Mouse (Mus musculus) lung, adult 2 months (tissue): ENCODE data around the gene Ctbp2. TPM values are rescaled to one million over a fixed set of nuclear protein-coding genes. Genes with fewer than 3 reads are reported as not detected.
"Not testable (repeated sequence)": the region's sequence is repeated elsewhere in the genome, so short reads cannot be mapped to it uniquely, and the experiment has no call there.

Experiments
- DNase-seq: peaks from one replicate; pipeline ENCODE4 v3.0.0; 2022
- H3K4me1 ChIP-seq: fragments of 200-500 bp; 2 replicates; pipeline ENCODE4 v1.6.1; 2011; ENCODE audit warnings: low read length; ENCODE audit not compliant: control insufficient read depth, insufficient read depth
- H3K4me3 ChIP-seq: fragments of 200-500 bp; replicated peaks from 2 replicates; pipeline ENCODE3; 2011; ENCODE audit warnings: low read depth, mild to moderate bottlenecking, control low read depth, low read length; ENCODE audit errors: extremely low read depth
- CTCF ChIP-seq: fragments of 200-500 bp; IDR thresholded peaks from 2 replicates; pipeline ENCODE4 v1.5.1; 2011; ENCODE audit warnings: mild to moderate bottlenecking, low read length, control low read depth; ENCODE audit not compliant: insufficient read depth
- POLR2A ChIP-seq: fragments of 200-500 bp; IDR thresholded peaks from 2 replicates; pipeline ENCODE4 v1.6.1; 2011; ENCODE audit warnings: low read depth, mild to moderate bottlenecking, control low read depth, low read length, borderline replicate concordance; ENCODE audit errors: extremely low read depth
- WGBS: fragments of 180-500 bp; shearing (Covaris S2); methylation state at CpG from one replicate; pipeline ENCODE4 v1.1.7; 2018; 5-methylcytosine and 5-hydroxymethylcytosine counted together
- polyA plus RNA-seq: library from polyadenylated mRNA; depleted of rRNA; stranded (reverse); fragments of >200 nt; gene quantifications from 2 replicates; pipeline ENCODE4 v1.2.3, GENCODE M21; 2012

Ctbp2 gene
- polyA plus RNA-seq, 1 experiment = 65.8 TPM

DNA sequence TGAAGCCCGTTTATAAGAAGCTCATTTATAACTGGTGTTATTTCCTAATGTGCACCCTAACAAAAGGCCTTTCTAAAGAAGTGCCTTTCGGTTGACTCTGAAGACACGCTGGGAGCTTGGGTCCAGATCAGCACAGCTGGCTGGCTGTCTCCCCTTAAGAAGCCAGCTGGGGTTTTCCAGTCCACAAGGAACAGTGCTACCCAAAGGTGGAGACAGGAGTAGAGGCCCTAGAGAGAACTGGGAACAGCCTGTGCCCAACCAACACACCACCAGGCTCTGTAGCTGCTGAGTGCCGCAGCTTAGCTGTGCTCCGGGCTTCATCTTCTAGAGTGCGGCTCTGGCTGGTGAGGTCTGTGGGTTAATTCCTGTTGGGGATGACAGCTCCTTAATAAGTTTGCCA is 23.1 kb downstream of the Ctbp2 start:
- H3K4me3 ChIP-seq = no peak overlapping the region
- no peak for DNase-seq
- TF ChIP-seq POLR2A (no peak), CTCF (no peak)
- 68% methylated on average over 6 of the region's 6 CpGs for WGBS
- peaks cover 19% of the 10 kb centered on the region for H3K4me1 ChIP-seq

DNA sequence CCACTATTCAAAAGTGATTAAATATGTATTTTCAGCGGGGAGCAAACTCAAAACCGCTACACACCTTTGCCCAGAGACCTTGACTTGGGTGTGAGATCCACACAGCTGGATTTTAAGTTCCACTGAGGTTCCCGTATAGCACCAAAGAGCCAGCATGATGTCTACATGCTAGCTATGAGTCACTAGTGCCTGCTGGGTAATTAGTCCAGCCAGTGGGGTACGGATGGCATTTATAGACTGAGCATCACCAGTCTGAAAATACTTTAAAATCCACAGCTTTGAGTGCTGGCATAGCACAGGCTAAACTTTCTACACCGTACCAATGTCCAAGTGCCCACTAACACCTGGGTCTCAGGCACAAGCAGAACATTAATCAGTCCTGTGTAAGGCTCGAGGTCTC is 24.0 kb downstream of the Ctbp2 start:
- H3K4me3 ChIP-seq = no peak overlapping the region
- TF ChIP-seq POLR2A (no peak), CTCF (no peak)
- peaks cover 19% of the 10 kb centered on the region for H3K4me1 ChIP-seq
- WGBS = 71% methylated on average over 6 of the region's 6 CpGs
- DNase-seq = no peak

- peaks cover 19% of the 10 kb centered on the region for H3K4me1 ChIP-seq
- 16% methylated on average over 4 of the region's 4 CpGs for WGBS
- no peak overlapping the region for H3K4me3 ChIP-seq
- TF ChIP-seq CTCF (no peak), POLR2A (no peak)
- DNase-seq = no peak
Observed at GRCm38 (mm10) chr7:133099266-133099665, 24.9 kb downstream of the Ctbp2 start.

- H3K4me3 ChIP-seq = no peak overlapping the region
- H3K4me1 ChIP-seq = peaks cover 19% of the 10 kb centered on the region
- TF ChIP-seq CTCF (no peak), POLR2A (no peak)
- 49% methylated on average over 12 of the region's 12 CpGs for WGBS
- no peak for DNase-seq
Observed at GRCm38 (mm10) chr7:133098118-133098793, 25.9 kb downstream of the Ctbp2 start.

DNA sequence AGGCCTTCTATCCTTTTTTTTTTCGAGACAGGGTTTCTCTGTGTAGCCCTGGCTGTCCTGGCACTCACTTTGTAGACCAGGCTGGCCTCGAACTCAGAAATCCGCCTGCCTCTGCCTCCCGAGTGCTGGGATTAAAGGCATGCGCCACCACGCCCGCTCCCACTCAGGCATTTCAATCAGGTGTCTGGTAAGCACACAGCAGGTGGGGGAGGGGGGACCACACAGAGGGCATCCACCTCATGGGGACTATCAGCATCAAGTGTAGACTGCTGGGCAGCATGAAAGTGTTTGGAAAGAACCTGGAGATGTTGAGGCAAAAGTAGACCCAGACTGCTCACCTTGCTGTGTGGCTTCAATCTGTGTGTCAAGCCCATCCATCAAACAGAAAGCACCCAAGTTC is 28.5 kb downstream of the Ctbp2 start:
- not testable (repeated sequence) for DNase-seq, H3K4me3 ChIP-seq
- 89% methylated on average over 7 of the region's 7 CpGs for WGBS

DNA sequence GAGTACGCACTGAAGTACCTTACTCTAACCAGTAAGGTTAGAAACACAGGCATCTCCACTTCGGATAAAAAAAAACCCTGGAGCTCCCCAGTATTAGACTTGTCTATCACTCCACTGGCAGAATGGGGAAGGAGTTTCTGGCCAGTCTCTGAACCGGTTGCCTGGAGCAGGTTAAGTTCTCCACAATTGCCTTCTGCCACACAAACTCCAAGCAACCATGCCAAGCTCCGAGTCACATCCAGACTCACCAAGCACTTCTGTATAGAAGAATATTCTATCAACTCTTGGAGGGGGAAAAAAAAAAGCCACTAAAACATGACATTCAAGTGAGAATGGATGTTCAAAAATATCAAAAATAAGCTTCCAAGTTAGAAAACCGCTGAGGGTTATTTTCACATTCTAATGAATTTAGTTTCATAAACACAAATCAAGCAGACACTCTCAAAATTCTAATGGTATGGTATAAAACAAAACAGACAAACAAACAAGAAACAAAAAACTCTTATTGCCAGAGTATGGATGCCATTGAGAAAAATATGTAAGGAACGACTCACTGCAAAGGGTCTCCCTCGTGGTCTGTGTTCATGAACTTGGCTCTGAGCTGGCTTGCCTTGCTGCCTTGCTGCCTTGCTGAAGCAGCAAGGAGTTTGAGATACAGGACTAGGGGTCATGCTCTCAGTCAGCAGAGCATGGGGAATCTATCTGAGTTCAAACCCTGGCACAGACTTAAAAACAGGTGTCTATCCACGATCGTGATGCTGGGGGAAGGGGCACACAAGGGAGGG is 29.3 kb downstream of the Ctbp2 start:
- WGBS = 65% methylated on average over 9 of the region's 9 CpGs
- no peak for TF ChIP-seq POLR2A
- TF ChIP-seq CTCF = no peak
- Histone ChIP-seq H3K4me3 (no peak overlapping the region), H3K4me1 (peaks cover 17% of the 10 kb centered on the region)
- no peak for DNase-seq

More for the DNA sequence above, 28.5 kb downstream of the Ctbp2 start:
- H3K4me1 ChIP-seq = peaks cover 15% of the 10 kb centered on the region

DNA sequence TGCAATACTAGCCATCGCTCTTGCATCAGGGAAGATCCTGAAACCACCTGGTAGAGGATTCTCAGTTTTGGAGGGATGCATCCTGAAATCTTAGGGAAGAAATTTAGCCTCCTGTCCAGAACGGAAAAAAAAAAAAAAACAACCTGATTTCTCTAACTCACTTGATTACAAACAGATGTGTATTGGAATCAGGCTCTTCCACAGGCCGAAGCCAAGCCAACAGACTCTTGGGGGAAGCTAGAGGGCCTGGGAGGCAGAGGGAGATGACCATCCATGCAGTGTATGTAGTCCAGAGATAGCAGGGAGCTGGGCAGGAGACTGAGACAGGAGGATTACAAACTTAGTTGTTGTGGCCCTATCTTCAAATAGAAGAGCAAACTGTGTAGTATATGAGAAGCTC is 30.0 kb downstream of the Ctbp2 start:
- no peak for DNase-seq
- TF ChIP-seq POLR2A = no peak
- TF ChIP-seq CTCF = no peak
- Histone ChIP-seq H3K4me3 (no peak overlapping the region), H3K4me1 (peaks cover 16% of the 10 kb centered on the region)
- 66% methylated on average over 3 of the region's 3 CpGs for WGBS

DNA sequence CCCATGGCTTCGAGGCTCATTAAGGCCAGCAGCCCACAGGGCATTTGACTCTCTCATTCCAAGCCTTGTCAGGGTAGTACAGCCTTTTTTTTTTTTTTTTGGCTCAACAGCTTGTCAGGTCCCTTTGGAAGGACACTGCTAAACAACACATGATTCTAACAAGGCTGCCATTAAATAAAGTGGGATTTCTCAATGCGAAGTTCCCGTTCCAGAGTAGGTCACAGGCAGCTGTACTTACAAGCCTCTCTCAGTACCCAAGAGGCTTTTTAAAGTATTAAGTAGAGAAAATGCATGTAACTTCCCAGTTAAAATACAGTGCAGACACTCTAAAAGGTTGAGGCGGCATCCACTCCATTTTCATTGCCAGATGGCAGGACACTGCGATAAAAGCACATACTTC is 30.4 kb downstream of the Ctbp2 start:
- 62% methylated on average over 5 of the region's 5 CpGs for WGBS
- Histone ChIP-seq H3K4me1 (peaks cover 16% of the 10 kb centered on the region), H3K4me3 (no peak overlapping the region)
- no peak for TF ChIP-seq POLR2A
- TF ChIP-seq CTCF = no peak
- DNase-seq = no peak

- H3K4me3 ChIP-seq = no peak overlapping the region
- H3K4me1 ChIP-seq = peaks cover 15% of the 10 kb centered on the region
- no peak for DNase-seq
- TF ChIP-seq POLR2A (no peak), CTCF (no peak)
- WGBS = 62% methylated on average over 4 of the region's 4 CpGs
Observed at GRCm38 (mm10) chr7:133090641-133091040, 33.5 kb downstream of the Ctbp2 start.
